Mouse (Mus musculus): ENCODE measurements around the gene Icos. TPM values are rescaled to one million over a fixed set of nuclear protein-coding genes. Genes with fewer than 3 reads are reported as not detected.

Icos gene
- polyA plus RNA-seq, 1 experiment = not detected

DNA sequence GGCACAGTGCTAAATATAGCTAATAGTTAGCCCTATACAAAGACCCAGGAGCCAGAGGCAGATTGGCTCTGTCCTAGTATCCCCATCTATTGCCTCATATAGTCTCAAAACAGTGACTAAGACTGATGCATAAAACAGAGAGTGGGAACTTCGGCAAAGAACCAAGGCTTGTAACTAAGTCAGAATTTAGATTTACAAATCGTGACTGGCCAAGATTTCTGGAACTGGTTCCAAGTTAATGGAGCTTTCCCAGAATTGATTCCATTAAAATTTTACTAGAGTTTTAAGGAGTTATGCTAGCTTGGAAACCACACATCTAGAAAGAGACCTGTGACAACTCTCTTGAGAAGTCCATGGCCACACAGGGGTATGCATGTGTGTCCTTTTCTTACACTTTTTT lies 65.1 kb downstream of the Icos start:
- Histone ChIP-seq H3K9me3 (replicated peaks; ENCODE audit: control insufficient read depth, insufficient read depth, low read length, poor library complexity, severe bottlenecking) (no peaks in the 10 kb centered on the region), H3K9ac (ENCODE audit: low read depth, poor library complexity, severe bottlenecking) (no peak overlapping the region), H3K4me1 (ENCODE audit: control insufficient read depth, insufficient read depth, low read length) (no peaks in the 10 kb centered on the region), H3K36me3 (ENCODE audit: control insufficient read depth, insufficient read depth, low read length, poor library complexity, severe bottlenecking) (no peaks in the 10 kb centered on the region), H3K4me3 (ENCODE audit: low read depth, low read length) (no peak overlapping the region), H3K27ac (ENCODE audit: insufficient read depth, low read length) (no peak overlapping the region), H3K27me3 (ENCODE audit: control insufficient read depth, insufficient read depth, low read length, poor library complexity, severe bottlenecking) (no peaks in the 10 kb centered on the region)
- TF ChIP-seq EP300 (IDR thresholded peaks at IDR 0.05; ENCODE audit: insufficient read depth, low read depth, low read length) (no peak), POLR2A (IDR thresholded peaks at IDR 0.05; ENCODE audit: insufficient read depth, low read length) (no peak), CTCF (IDR thresholded peaks at IDR 0.05; ENCODE audit: low read depth, low read length) (no peak)

DNA sequence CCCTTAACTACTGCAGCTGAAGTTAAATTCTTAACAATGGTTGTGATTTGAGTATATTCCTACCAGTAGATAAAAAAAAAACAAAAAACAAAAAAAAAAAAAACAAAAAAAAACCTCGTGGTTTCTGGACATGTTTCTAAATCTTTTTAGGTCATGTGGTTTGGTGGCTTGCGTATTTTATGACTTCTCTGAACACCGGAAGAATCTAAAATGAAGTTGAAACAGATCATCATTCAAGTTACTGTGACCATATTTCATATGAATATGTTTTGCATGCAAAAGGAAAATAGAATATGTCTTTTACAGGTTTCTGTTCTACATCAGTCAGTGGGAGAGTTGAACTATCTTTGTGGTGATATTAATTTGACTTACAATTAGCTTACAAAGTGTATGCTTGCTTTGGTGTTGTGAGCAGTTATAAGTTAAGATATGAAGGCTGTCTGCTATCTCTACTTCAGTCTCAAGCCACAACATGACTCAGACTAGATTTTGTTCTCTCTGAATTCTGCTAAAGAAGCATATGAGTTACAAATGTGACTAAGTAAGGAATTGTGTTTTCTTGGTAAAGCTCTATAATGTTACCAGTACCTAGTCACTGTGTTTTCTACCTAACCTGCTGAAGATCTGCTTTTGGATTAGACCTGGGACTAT lies 68.5 kb downstream of the Icos start:
- Histone ChIP-seq H3K27me3 (ENCODE audit: control insufficient read depth, insufficient read depth, low read length, poor library complexity, severe bottlenecking) (no peaks in the 10 kb centered on the region), H3K27ac (ENCODE audit: insufficient read depth, low read length) (no peak overlapping the region)
- TF ChIP-seq CTCF (IDR thresholded peaks at IDR 0.05; ENCODE audit: low read depth, low read length) = no peak
- no peak for TF ChIP-seq EP300 (IDR thresholded peaks at IDR 0.05; ENCODE audit: insufficient read depth, low read depth, low read length)
- no peak for TF ChIP-seq POLR2A (IDR thresholded peaks at IDR 0.05; ENCODE audit: insufficient read depth, low read length)

DNA sequence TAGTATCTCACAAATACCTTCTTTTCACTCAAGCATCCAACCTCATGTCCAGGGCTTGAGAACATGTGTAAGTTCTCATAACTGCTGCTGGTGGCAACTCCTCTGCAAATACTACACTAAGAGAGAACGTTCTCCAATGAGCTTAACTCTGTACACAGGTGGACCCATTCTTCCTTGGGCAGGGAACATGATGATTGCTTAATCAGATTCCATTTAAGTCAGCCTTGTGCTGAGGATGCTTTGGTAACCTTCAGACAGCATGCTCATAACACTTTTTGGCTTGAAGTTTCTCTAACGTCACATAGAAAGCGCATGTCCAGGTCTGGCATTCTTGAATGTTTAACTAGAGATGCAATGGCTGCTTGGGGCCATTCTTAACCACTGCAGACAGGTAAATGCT lies 69.6 kb downstream of the Icos start:
- H3K27ac ChIP-seq (ENCODE audit: insufficient read depth, low read length) = no peak overlapping the region
- H3K4me3 ChIP-seq (ENCODE audit: low read depth, low read length) = no peak overlapping the region
- H3K9me3 ChIP-seq (replicated peaks; ENCODE audit: control insufficient read depth, insufficient read depth, low read length, poor library complexity, severe bottlenecking) = no peaks in the 10 kb centered on the region
- no peak overlapping the region for H3K9ac ChIP-seq (ENCODE audit: low read depth, poor library complexity, severe bottlenecking)
- TF ChIP-seq CTCF (IDR thresholded peaks at IDR 0.05; ENCODE audit: low read depth, low read length) (no peak), EP300 (IDR thresholded peaks at IDR 0.05; ENCODE audit: insufficient read depth, low read depth, low read length) (no peak), POLR2A (IDR thresholded peaks at IDR 0.05; ENCODE audit: insufficient read depth, low read length) (no peak)
- H3K36me3 ChIP-seq (ENCODE audit: control insufficient read depth, insufficient read depth, low read length, poor library complexity, severe bottlenecking) = no peaks in the 10 kb centered on the region
- no peaks in the 10 kb centered on the region for H3K4me1 ChIP-seq (ENCODE audit: control insufficient read depth, insufficient read depth, low read length)
- H3K27me3 ChIP-seq (ENCODE audit: control insufficient read depth, insufficient read depth, low read length, poor library complexity, severe bottlenecking) = no peaks in the 10 kb centered on the region

More for the DNA sequence above, 68.5 kb downstream of the Icos start:
- no peak overlapping the region for H3K9ac ChIP-seq (ENCODE audit: low read depth, poor library complexity, severe bottlenecking)
- H3K36me3 ChIP-seq (ENCODE audit: control insufficient read depth, insufficient read depth, low read length, poor library complexity, severe bottlenecking) = no peaks in the 10 kb centered on the region
- H3K4me1 ChIP-seq (ENCODE audit: control insufficient read depth, insufficient read depth, low read length) = no peaks in the 10 kb centered on the region
- H3K4me3 ChIP-seq (ENCODE audit: low read depth, low read length) = no peak overlapping the region
- H3K9me3 ChIP-seq (replicated peaks; ENCODE audit: control insufficient read depth, insufficient read depth, low read length, poor library complexity, severe bottlenecking) = no peaks in the 10 kb centered on the region

Other genes with a start within 250 kb of the Icos start
- gene Ctla4, start 90.9 kb upstream of the Icos start, polyA plus RNA-seq (2011; ENCODE audit: insufficient read depth, insufficient read length, low read depth, missing spikeins) = not detected in 2 replicates